Mouse (Mus musculus) lung, postnatal 0 days (tissue): ENCODE measurements around the gene Cnksr1. TPM values are rescaled to one million over a fixed set of nuclear protein-coding genes. Genes with fewer than 3 reads are reported as not detected.

ENCODE experiments used
- ATAC-seq: fragments of 200-750 bp; cut with Nextera tagmentation; 2 replicates; pipeline ENCODE4 v1.8.0; 2017; ENCODE audit warnings: moderate library complexity
- DNase-seq: peaks from one replicate; pipeline ENCODE4 v3.0.0-alpha.2; 2016; ENCODE audit warnings: low spot score
- H3K27ac ChIP-seq: fragments of 300-500 bp; sonication (generic); 2 replicates; pipeline ENCODE4 v1.5.1; 2014; ENCODE audit warnings: antibody characterized with exemption, mild to moderate bottlenecking, low read length, mixed read lengths
- H3K27me3 ChIP-seq: fragments of 300-500 bp; sonication (generic); replicated peaks from 2 replicates; pipeline ENCODE4 v1.6.1; 2014; ENCODE audit warnings: low read length, mixed read lengths; ENCODE audit not compliant: insufficient read depth
- H3K36me3 ChIP-seq: fragments of 300-500 bp; sonication (generic); 2 replicates; pipeline ENCODE4 v1.6.1; 2014; ENCODE audit warnings: low read length, mixed read lengths; ENCODE audit not compliant: insufficient read depth
- H3K4me1 ChIP-seq: fragments of 300-500 bp; sonication (generic); 2 replicates; pipeline ENCODE4 v1.6.1; 2014; ENCODE audit warnings: antibody characterized with exemption, low read depth, low read length, mixed read lengths; ENCODE audit not compliant: insufficient read depth
- H3K4me2 ChIP-seq: fragments of 300-500 bp; sonication (generic); replicated peaks from 2 replicates; pipeline ENCODE4 v1.6.1; 2014; ENCODE audit warnings: low read depth, mild to moderate bottlenecking, low read length, moderate library complexity, mixed read lengths
- H3K4me3 ChIP-seq: fragments of 300-500 bp; sonication (generic); 2 replicates; pipeline ENCODE4 v1.5.1; 2014; ENCODE audit warnings: low read depth, low read length
- H3K9ac ChIP-seq: fragments of 300-500 bp; sonication (generic); replicated peaks from 2 replicates; pipeline ENCODE4 v1.6.1; 2014; ENCODE audit warnings: low read depth, mild to moderate bottlenecking
- H3K9me3 ChIP-seq: fragments of 300-500 bp; sonication (generic); 2 replicates; pipeline ENCODE4 v1.6.1; 2016; ENCODE audit warnings: low read length, mixed read lengths
- CTCF ChIP-seq: IDR thresholded peaks from 2 replicates; pipeline ENCODE4 v1.5.1; 2016; ENCODE audit warnings: antibody characterized with exemption, mild to moderate bottlenecking
- EP300 ChIP-seq: IDR thresholded peaks from 2 replicates; pipeline ENCODE4 v1.6.1; 2016; ENCODE audit warnings: antibody characterized with exemption, mild to moderate bottlenecking, control low read depth
- WGBS: fragments of 180-500 bp; shearing (Covaris S2); extraction: QIAGEN DNeasy Blood & Tissue Kit; methylation state at CpG from one replicate; pipeline ENCODE4 v1.1.7; 2014; 5-methylcytosine and 5-hydroxymethylcytosine counted together
- polyA plus RNA-seq: library from polyadenylated mRNA; unstranded; fragments of >200 nt; fragmentation: Nextera tagmentation; extraction: Ambion mirVana; gene quantifications from 2 replicates; pipeline ENCODE4 v1.2.1, GENCODE M21; 2015

The Cnksr1 gene
- polyA plus RNA-seq, 1 experiment from 2014 or later: 11.9 TPM

DNA sequence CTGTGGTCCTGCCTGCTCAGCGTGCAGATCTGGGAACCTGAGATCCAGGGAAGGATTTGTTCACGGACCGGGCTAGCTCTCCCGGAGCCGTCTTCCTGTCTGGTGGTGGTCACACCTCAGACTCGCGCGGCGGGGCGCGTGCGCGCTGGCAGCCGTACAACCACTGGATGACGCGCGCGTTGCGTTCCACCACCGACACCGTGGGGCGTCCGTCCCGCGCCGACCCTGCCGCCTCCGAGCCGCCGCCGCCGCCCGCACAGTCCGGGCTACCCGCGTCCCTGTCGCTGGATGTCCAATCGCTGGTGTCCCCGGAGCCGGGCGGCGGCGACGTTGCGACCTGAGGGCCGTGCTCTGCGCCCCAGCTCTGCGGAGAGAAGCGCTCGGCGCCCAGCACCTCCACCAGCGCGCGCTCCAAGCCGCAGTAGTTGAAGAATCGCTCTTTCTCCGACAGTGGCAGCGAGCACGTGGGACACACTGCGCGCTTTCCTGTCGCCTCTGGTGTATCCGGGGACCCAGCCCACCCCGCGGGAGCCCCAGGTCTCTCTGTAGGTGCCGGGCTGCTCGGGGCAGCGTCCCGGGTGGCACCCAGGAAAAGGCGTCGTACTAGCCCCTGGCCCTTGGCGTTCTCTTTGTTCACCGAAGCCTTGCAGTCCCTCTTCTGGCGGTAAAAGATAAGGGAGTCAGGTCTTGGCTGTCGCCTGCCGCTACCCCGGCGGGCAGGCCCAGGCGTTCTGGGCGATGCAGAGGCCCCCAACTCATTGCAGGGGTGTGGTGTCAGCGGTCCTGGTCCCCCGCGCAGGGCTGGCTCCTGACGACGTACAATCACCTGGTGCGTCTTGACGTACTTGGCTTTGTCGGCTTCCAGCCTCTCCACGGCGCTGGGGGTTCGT lies 13.3 kb upstream of the Cnksr1 start:
- TF ChIP-seq CTCF (no peak), EP300 (no peak)

DNA sequence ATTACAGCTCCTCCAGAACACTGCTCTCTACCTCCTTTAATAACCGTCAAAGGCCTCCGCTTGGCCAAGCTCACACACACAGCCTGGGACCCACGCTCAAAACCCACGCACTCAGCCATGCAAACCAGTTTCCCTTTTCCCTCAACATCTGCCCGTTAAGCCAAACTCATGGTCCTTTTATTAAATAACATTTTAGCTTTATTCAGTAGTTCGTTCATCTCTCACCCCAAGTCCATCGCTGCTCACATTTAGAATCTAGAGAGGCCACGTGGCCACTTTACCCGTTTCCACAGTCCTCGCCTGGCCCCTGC lies 12.7 kb upstream of the Cnksr1 start:
- no peak for ATAC-seq
- Histone ChIP-seq H3K9ac (no peak overlapping the region), H3K9me3 (no peaks in the 10 kb centered on the region), H3K4me1 (peaks cover 16% of the 10 kb centered on the region; the same call in 1 of the 2 replicates), H3K4me3 (peak overlapping the region; percentile 43), H3K4me2 (peak overlapping the region; percentile 84), H3K36me3 (no peaks in the 10 kb centered on the region), H3K27me3 (peaks cover 24% of the 10 kb centered on the region), H3K27ac (no peak overlapping the region)
- DNase-seq: no peak
- 19% methylated on average over 10 of the region's 10 CpGs for WGBS
- TF ChIP-seq CTCF (no peak), EP300 (no peak)

More for the DNA sequence above, 13.3 kb upstream of the Cnksr1 start:
- H3K27me3 ChIP-seq: peaks cover 24% of the 10 kb centered on the region
- H3K9ac ChIP-seq: no peak overlapping the region
- H3K9me3 ChIP-seq: no peaks in the 10 kb centered on the region
- H3K36me3 ChIP-seq: no peaks in the 10 kb centered on the region
- ATAC-seq (no peak), DNase-seq (no peak)
- WGBS: 1% methylated on average over 86 of the region's 91 CpGs
- peak overlapping the region; percentile 84 for H3K4me2 ChIP-seq
- peak overlapping the region; percentile 43 for H3K4me3 ChIP-seq
- peak overlapping the region; percentile 38 for H3K27ac ChIP-seq
- H3K4me1 ChIP-seq: peaks cover 20% of the 10 kb centered on the region

DNA sequence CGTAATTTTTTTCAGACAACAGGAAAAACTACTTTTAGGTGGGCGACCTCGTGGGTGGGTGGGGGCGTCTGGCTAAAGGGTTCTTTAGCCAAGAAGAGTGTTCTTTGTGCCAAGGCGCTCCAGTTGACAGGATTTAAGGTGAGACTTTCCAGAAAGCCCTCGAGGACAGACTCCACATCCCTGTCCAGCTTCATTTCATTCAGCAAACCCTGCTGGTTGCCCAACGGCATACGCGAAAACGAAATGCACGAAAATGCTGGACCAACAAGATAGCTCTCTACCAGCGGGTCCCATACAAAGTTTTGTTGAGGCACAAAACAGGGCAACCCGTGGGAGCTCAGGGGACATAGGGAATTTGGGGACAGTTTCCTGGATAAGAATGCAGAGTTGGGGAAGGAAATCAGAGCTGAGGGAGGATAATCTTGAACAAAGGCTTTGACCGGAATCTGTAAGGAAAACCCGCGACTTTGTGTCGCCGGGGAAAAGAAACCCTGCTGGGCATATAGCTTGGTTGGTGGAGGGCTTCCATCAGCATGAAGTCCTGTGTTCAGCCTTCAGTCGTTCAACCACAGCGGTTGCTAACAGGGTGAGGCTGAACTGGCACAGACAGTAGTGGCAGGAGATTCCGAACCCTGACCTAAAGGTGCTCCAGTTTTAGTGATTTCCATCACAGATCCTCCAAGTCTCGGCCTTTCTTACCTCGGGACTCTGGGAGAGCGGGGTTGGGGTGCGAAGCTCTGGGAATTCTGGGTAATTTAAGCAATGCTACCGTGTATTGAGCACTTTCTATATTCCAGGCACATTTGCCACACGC lies 12.1 kb upstream of the Cnksr1 start:
- DNase-seq (no peak), ATAC-seq (no peak)
- peak overlapping the region; percentile 84 for H3K4me2 ChIP-seq
- peak overlapping the region; percentile 43 for H3K4me3 ChIP-seq
- WGBS: 19% methylated on average over 27 of the region's 27 CpGs
- H3K4me1 ChIP-seq: peaks cover 14% of the 10 kb centered on the region; the same call in 1 of the 2 replicates
- no peak overlapping the region for H3K27ac ChIP-seq
- H3K9ac ChIP-seq: no peak overlapping the region
- H3K27me3 ChIP-seq: peaks cover 24% of the 10 kb centered on the region
- H3K36me3 ChIP-seq: no peaks in the 10 kb centered on the region
- no peaks in the 10 kb centered on the region for H3K9me3 ChIP-seq
- no peak for TF ChIP-seq CTCF
- no peak for TF ChIP-seq EP300

GRCm38 (mm10) chr4:134249651-134250050 lies 11.5 kb upstream of the Cnksr1 start:
- TF ChIP-seq CTCF: peak; percentile 94
- no peak for TF ChIP-seq EP300
- Histone ChIP-seq H3K27ac (no peak overlapping the region), H3K4me3 (peak overlapping the region; percentile 28), H3K9ac (no peak overlapping the region), H3K4me1 (peaks cover 17% of the 10 kb centered on the region; the same call in 1 of the 2 replicates), H3K4me2 (peak overlapping the region; percentile 84), H3K36me3 (no peaks in the 10 kb centered on the region), H3K9me3 (no peaks in the 10 kb centered on the region), H3K27me3 (peaks cover 24% of the 10 kb centered on the region)
- ATAC-seq: peak; percentile 49
- 1% methylated on average over 30 of the region's 30 CpGs for WGBS
- DNase-seq: peak; percentile 81

DNA sequence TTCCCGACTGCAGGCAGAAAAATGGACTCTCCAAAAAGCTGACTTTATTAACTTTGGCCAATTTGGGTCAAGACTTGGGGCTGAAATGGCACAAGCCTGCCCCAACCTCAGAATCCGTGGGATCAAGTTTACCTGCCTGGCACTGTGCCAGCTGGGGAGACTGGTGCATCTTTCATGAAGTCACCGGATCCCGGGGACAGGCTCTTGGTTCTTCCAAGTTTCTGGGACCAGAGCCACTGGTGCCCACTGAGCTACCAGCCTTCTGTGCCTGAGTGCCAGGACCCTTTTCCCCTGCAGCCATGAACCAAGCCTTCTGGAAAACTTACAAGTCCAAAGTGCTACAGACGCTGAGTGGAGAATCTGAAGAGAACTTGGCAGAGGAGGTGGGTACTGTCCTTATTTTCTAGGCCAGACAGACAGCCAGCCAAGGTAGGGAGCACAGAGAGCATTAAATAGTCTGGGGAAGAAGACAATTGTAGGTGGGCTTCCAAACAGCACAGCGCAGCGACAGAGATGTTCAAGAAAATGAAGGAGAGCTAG lies 8.6 kb upstream of the Cnksr1 start, which contains the start of gene Gm30191:
Gm30191 (plus strand) TSS at position 217 of the 540 bp plus-strand sequence.
- 72% methylated on average over 7 of the region's 7 CpGs for WGBS
- ATAC-seq (no peak), DNase-seq (no peak)
- peak within 1 kb of the TSS; percentile 96 for H3K4me2 ChIP-seq
- H3K4me1 ChIP-seq: peaks cover 15% of the 10 kb centered on the region; the same call in 1 of the 2 replicates
- TF ChIP-seq CTCF: no peak
- no peak for TF ChIP-seq EP300
- no peaks in the 10 kb centered on the region for H3K9me3 ChIP-seq
- H3K27ac ChIP-seq: no peak within 1 kb of the TSS
- H3K4me3 ChIP-seq: no peak within 1 kb of the TSS
- no peak within 1 kb of the TSS for H3K9ac ChIP-seq
- peaks cover 13% of the 10 kb centered on the region for H3K27me3 ChIP-seq
- no peaks in the 10 kb centered on the region for H3K36me3 ChIP-seq

DNA sequence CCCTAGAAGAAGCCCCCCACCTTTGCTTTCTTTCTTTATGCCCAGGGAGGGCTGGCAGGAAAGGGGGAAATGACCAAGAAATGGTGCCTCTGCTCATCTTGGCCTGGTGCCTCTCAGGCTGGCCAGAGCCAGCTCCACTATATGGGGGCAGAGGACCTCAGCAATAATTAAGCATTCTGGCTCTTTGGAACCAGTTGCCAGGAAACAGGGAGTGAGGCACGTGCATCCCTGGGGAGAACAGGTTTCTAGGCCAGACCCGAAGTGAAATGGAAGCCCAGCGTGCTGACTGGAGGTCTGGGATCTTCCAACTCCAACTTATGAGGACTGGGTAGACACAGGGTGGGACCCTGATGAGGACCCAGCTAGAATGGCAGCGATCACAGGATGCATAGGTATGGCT lies 8.1 kb upstream of the Cnksr1 start:
- H3K9me3 ChIP-seq: no peaks in the 10 kb centered on the region
- H3K4me2 ChIP-seq: no peak overlapping the region
- no peak for ATAC-seq
- TF ChIP-seq EP300: no peak
- no peak for TF ChIP-seq CTCF
- H3K4me1 ChIP-seq: peaks cover 11% of the 10 kb centered on the region; the same call in 1 of the 2 replicates
- no peak for DNase-seq
- WGBS: 47% methylated on average over 4 of the region's 4 CpGs
- peaks cover 8% of the 10 kb centered on the region; the same call in 1 of the 2 replicates for H3K27me3 ChIP-seq
- no peaks in the 10 kb centered on the region for H3K36me3 ChIP-seq
- H3K27ac ChIP-seq: no peak overlapping the region
- H3K9ac ChIP-seq: no peak overlapping the region
- H3K4me3 ChIP-seq: no peak overlapping the region
